Mouse (Mus musculus) left cerebral cortex, adult 2 months (tissue): ENCODE measurements around the gene Rbm6. TPM values are rescaled to one million over a fixed set of nuclear protein-coding genes. Genes with fewer than 3 reads are reported as not detected.

Experiments used
- DNase-seq, 2 experiments: peaks; one replicate each; pipeline ENCODE4 v3.0.0; 2021 to 2022; ENCODE audit warnings: low spot score in 2 of 2, mixed read lengths in 1 of 2; ENCODE audit errors: extremely low spot score in 1 of 2
- H3K27ac ChIP-seq: fragments of 200-600 bp; 2 replicates; pipeline ENCODE4 v1.8.1; 2022
- H3K4me3 ChIP-seq: fragments of 200-600 bp; 2 replicates; pipeline ENCODE4 v1.8.1; 2022
- CTCF ChIP-seq: fragments of 200-600 bp; IDR thresholded peaks from 2 replicates; pipeline ENCODE4 v1.8.1; 2022; ENCODE audit warnings: antibody characterized with exemption, mild to moderate bottlenecking, moderate library complexity
- intact Hi-C: fragments of 180-260 bp; cut with DNase I; formaldehyde crosslinking; loops from one replicate; pipeline ENCODE4 v1.15.1; 2025
- total RNA-seq, 2 experiments: library from RNA; stranded (reverse); gene quantifications; 2 replicates each; pipeline ENCODE4 v1.2.3; 2021

The Rbm6 gene
- total RNA-seq, 2 experiments from 2014 or later: 66.5 to 68.4 TPM

DNA sequence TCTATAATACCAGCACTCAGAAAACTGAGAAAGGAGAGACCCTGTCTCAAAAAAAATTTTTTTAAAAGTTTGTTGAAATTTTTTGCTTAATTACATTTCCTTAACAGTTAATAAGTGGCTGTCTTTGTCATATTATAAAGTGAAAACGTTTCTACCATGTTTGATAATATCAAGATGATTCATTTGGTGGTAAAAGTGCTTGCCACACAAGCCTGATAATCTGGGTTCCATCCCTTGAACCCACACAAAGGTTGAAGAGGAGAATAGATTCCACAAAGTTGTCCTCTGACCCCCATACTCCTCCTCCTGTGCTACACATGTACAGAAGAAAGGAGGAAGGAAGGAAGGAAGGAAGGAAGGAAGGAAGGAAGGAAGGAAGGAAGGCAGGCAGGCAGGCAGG, 8.5 kb downstream of the Rbm6 start:
- intact Hi-C loops: no loop called here
- Histone ChIP-seq H3K27ac (no peak overlapping the region), H3K4me3 (no peak overlapping the region)
- TF ChIP-seq CTCF: no peak
- no peak for DNase-seq

DNA sequence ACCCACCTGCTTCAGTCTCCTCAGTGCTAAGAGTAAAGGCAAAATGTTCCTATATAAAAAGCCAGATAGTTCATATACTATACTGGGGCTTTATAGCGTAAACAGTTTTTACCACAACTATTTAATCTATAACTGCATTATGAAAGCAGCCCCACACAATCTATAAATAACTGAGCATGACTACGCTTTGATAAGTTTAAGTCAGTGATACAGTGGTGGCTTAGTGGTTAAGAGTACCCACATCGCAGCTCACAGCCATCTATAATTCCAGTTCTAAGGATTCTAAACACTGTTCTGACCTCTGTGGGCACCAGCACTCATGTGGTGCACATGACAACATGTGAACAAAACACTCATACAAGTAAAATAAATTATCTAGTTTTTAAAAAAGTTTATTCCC, 14.7 kb downstream of the Rbm6 start:
- DNase-seq: no peak
- no peak overlapping the region for H3K27ac ChIP-seq
- intact Hi-C loops: no loop called here
- H3K4me3 ChIP-seq: no peak overlapping the region
- no peak for TF ChIP-seq CTCF

DNA sequence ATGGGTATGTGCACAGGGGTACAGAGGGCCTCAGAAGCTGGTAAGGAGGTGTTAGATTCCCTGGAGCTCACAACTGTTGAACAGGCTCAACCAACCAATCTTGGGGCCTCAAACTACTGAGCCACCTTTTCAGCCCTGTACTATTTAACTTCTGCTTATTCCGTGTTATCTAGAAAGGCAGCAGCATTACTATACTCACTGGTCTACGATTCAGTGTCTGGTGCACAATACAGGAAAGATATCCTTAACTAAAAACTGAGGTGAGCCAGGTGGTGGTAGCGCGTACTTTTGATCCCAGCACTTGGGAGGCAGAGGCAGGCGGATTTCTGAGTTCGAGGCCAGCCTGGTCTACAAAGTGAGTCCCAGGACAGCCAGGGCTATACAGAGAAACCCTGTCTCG, 24.1 kb downstream of the Rbm6 start:
- TF ChIP-seq CTCF: no peak
- no peak for DNase-seq
- Histone ChIP-seq H3K27ac (no peak overlapping the region), H3K4me3 (no peak overlapping the region)
- intact Hi-C loops: loop anchor here (5.0 kb wide), 1 partner anchor 62 kb away; no protein-coding TSS in a partner anchor

DNA sequence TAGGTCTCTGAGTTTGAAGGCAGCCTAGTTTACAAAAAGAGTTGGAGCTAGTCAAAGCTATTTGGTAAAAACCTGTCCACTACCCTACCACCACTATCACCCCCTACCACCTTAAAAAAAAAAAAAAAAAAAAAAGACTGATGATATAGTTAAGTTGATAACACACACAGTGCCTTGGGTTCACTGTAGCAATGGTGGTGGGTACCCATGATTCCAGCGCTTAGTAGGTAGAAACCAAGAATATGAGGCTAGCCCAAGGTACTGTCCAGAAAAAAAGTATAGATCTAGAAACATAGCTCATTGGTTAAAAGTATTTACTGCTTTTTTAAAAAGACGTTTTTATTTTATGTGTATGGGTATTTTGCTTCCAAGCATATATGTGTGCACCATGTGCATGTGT, 30.3 kb downstream of the Rbm6 start:
- intact Hi-C loops: no loop called here
- Histone ChIP-seq H3K27ac (no peak overlapping the region), H3K4me3 (no peak overlapping the region)
- no peak for TF ChIP-seq CTCF
- DNase-seq: no peak

DNA sequence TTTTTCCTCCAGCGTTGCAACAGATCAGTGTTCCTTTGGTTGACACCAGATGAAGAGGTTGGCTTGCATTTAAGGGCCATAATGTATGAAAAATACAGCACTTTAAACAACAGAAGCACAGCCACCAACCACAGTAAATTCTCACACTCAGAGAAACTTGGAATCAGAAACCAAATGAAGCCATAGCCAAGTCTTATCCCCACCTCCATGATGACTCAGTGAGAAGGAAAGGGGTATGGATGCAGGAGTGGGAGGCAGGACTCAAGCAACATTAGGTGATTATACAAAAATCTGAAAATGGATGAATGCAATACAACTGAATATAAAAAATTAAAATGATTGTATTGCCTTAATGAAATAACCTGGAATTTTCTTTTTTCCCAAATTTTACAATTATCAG, 34.2 kb downstream of the Rbm6 start:
- intact Hi-C loops: no loop called here
- no peak for TF ChIP-seq CTCF
- H3K27ac ChIP-seq: no peak overlapping the region
- no peak for DNase-seq
- H3K4me3 ChIP-seq: no peak overlapping the region

DNA sequence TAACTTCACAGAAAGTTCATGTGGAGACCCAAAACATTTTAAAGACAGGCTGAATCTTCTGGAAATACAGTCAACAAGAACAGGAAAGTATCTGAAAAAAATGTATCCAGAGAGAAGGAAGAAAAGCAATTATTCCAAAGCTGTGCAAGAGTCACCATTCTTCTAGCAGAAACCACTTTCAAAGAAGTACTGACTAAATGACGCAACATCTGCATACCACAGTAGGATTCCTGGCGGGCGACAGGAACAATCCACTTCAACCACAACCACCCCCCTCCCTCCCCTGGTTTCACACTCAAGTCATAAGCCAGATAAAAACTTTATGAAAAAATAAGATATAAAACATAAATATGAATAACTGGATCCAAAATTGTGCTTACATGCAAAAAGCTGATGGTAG, 39.2 kb downstream of the Rbm6 start:
- Histone ChIP-seq H3K4me3 (no peak overlapping the region), H3K27ac (no peak overlapping the region)
- no peak for TF ChIP-seq CTCF
- intact Hi-C loops: no loop called here
- DNase-seq: no peak

DNA sequence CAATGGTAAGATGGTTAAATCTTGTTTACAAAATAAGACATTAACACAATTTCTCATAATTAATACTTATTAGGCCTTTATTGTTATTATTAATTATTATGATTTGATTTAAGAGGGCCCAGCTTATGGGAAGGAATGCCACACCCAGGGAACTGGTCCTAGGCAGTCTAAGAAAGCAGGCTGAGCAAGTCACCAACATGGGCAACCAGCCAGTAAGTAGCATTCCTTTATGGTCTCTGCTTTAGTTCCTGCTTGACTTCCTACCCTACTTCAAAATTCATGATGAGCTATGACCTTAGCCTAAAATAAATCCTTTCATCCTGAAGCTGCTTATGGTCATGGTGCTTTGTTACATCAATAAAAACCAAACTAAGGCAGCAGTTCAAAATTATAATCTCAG, 41.3 kb downstream of the Rbm6 start:
- TF ChIP-seq CTCF: no peak
- no peak overlapping the region for H3K4me3 ChIP-seq
- no peak for DNase-seq
- intact Hi-C loops: no loop called here
- no peak overlapping the region for H3K27ac ChIP-seq

DNA sequence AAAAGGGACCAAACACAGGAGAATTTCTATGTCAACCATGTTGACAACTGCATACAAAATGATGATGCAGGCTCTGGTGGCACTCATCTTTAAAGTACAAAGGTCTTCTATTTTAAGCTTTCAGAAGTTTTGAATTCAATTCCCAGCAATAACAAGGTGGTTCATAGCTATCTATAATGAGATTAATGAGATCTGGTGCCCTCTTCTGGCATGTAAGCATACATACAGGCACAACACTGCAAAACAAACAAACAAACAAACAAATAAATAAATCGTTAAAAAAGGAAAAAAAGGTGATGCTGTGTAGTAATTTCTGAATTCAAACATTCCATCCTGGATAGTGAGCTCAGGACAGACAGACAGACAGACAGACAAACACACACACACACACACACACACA, 60.9 kb downstream of the Rbm6 start:
- TF ChIP-seq CTCF: peak; percentile 11
- intact Hi-C loops: no loop called here
- Histone ChIP-seq H3K27ac (no peak overlapping the region), H3K4me3 (no peak overlapping the region)
- DNase-seq: no peak

DNA sequence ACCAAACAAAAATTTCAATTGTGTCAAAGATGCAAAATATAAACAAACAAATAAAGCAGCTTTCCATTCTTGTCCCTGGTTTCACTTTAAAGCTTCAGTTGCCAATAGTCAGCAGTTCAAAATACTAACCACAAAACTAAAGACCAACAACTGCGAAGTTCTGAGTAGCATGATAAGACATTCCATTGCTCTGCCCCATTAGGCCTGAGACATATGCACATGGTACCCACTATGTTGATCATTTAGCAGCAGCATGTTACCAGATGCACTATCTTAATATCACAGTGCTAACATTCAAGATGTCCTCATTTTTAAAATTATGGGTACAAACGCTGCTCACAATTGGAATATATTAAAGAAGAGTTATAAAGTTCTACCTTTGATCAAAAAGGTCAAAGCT, 62.1 kb downstream of the Rbm6 start:
- Histone ChIP-seq H3K4me3 (no peak overlapping the region), H3K27ac (no peak overlapping the region)
- intact Hi-C loops: no loop called here
- DNase-seq: no peak
- no peak for TF ChIP-seq CTCF

DNA sequence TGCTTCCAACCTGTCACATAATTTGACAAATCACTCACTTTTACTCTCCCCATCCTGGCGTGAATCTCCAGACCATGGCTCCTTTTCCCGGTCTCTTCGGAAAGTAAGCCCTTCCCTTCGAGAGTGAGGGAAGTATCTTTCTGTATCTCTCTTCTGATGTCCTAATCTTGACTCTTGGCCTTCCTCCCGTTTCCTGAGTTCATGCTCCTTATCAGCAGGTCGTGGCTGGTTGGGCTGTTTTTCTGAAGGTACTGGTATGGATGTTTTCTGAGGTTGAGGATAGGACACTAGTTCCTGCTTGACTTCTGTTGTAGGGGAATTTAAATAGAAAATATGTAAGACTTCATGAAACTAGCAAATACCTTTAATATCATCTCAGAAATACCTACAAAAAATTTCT, 81.3 kb downstream of the Rbm6 start:
- intact Hi-C loops: no loop called here
- H3K27ac ChIP-seq: no peak overlapping the region
- DNase-seq: no peak
- H3K4me3 ChIP-seq: no peak overlapping the region
- no peak for TF ChIP-seq CTCF

DNA sequence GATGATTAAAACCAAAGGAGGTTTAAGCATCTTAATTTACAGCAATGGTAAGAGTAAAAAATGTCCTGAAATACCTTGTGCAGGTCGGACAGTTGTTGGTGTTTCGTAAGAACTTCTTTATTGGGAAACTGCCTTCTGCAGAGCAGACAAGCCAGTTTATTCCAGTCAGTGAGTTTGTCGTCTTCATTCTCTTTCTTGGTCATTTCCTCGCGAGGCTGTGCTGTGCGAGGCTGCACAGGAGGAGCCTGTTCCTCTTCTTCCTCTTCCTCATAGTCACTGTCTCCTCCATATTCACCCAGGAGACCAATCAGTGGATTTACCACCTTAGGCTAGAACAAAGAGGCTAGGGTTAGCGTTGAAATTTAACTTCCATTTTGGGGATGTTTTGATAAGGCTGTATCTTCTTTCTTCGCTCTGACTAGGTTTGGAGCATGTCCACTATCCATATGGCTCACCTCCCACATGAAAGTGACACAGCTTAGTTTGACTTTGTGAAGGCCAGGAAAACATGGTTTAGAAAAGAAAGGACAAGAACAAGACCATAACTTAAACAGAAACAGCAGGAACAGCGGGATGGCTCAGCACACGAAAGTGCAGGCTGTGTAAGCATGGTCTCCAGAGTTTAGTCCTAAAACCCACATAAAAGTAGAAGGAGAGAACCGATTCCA, 90.4 kb downstream of the Rbm6 start:
- no peak for TF ChIP-seq CTCF
- DNase-seq: no peak
- Histone ChIP-seq H3K4me3 (no peak overlapping the region), H3K27ac (peak overlapping the region; percentile 65)
- intact Hi-C loops: no loop called here

DNA sequence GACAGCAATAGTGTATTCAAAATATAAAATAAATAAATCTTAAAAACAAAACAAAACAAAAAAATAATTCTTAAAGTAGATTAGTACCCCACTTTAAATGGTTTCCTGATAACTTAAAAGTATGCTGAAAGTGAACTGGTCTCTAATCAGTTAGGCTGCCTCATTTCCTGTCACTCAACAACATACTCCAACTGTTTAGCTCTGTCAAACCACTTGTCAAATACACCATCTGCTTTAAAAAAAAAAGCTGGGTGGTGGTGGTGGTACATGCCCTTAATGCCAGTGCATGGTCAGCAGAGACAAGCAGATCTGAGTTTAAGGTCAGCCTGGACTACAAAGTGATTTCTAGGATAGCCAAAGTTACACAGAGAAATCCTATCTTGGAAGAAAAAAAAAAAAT, 96.2 kb downstream of the Rbm6 start:
- no peak for DNase-seq
- H3K4me3 ChIP-seq: no peak overlapping the region
- peak overlapping the region; percentile 20; the same call in 1 of the 2 replicates for H3K27ac ChIP-seq
- TF ChIP-seq CTCF: no peak
- intact Hi-C loops: no loop called here

DNA sequence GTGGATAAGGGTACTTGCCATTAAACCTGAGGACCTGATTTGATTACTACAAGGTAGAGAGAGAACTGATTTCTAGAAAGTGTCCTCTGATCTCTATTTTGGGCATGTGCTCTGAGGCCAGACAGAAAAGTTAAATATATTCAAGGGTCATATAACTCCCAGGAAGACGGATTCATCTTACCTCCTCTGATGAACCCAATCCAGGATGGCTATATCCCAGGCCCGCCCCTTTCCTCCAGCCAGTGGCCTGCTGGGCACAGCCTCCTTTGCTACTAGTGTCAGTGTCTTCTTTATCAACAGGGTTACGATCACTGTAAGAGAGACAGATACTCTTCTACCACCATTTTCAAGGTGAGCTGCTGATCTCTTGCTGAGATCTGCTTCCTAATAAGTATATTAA, 98.6 kb downstream of the Rbm6 start:
- no peak overlapping the region for H3K27ac ChIP-seq
- no peak for DNase-seq
- TF ChIP-seq CTCF: no peak
- no peak overlapping the region for H3K4me3 ChIP-seq
- intact Hi-C loops: no loop called here
